Mouse (Mus musculus) midbrain, embryonic 11.5 days (tissue): ENCODE data around the gene Qrich2. TPM values are rescaled to one million over a fixed set of nuclear protein-coding genes. Genes with fewer than 3 reads are reported as not detected.

Experiments
- ATAC-seq: fragments of 200-750 bp; cut with Nextera tagmentation; 2 replicates; pipeline ENCODE4 v1.8.0; 2017; ENCODE audit warnings: moderate TSS enrichment, moderate library complexity; ENCODE audit not compliant: low FRiP score
- DNase-seq: peaks from one replicate; pipeline ENCODE4 v3.0.0; 2015; ENCODE audit warnings: low spot score; ENCODE audit errors: missing footprints
- H3K27ac ChIP-seq: fragments of 300-500 bp; sonication (generic); 2 replicates; pipeline ENCODE4 v1.5.1; 2014; ENCODE audit warnings: low read depth, low read length
- H3K27me3 ChIP-seq: fragments of 300-500 bp; sonication (generic); 2 replicates; pipeline ENCODE4 v1.6.1; 2014; ENCODE audit warnings: mild to moderate bottlenecking, low read length, moderate library complexity, mixed read lengths; ENCODE audit not compliant: control insufficient read depth, insufficient read depth
- H3K36me3 ChIP-seq: fragments of 300-500 bp; sonication (generic); 2 replicates; pipeline ENCODE4 v1.6.1; 2014; ENCODE audit warnings: mild to moderate bottlenecking, low read length, moderate library complexity, mixed read lengths; ENCODE audit not compliant: control insufficient read depth, insufficient read depth
- H3K4me1 ChIP-seq: fragments of 300-500 bp; sonication (generic); 2 replicates; pipeline ENCODE4 v1.6.1; 2014; ENCODE audit warnings: low read length; ENCODE audit not compliant: control insufficient read depth, insufficient read depth
- H3K4me2 ChIP-seq: fragments of 300-500 bp; sonication (generic); 2 replicates; pipeline ENCODE4 v1.6.1; 2014; ENCODE audit warnings: mild to moderate bottlenecking, moderate library complexity
- H3K4me3 ChIP-seq: fragments of 300-500 bp; sonication (generic); 2 replicates; pipeline ENCODE4 v1.5.1; 2014; ENCODE audit warnings: low read depth, low read length
- H3K9ac ChIP-seq: fragments of 300-500 bp; sonication (generic); 2 replicates; pipeline ENCODE4 v1.6.1; 2014; ENCODE audit warnings: low read length
- H3K9me3 ChIP-seq: fragments of 300-500 bp; sonication (generic); 2 replicates; pipeline ENCODE4 v1.6.1; 2016; ENCODE audit warnings: low read length; ENCODE audit not compliant: control insufficient read depth
- WGBS: fragments of 180-500 bp; shearing (Covaris S2); extraction: QIAGEN DNeasy Blood & Tissue Kit; methylation state at CpG from one replicate; pipeline ENCODE4 v1.1.7; 2014; 5-methylcytosine and 5-hydroxymethylcytosine counted together
- polyA plus RNA-seq: library from polyadenylated mRNA; unstranded; fragments of >200 nt; fragmentation: Nextera tagmentation; extraction: Ambion mirVana; gene quantifications from 2 replicates; pipeline ENCODE4 v1.2.1, GENCODE M21; 2014

The Qrich2 gene
- polyA plus RNA-seq, 1 experiment from 2014 or later = 0.08 TPM

GRCm38 (mm10) chr11:116463338-116463737 is 2.7 kb downstream of the Qrich2 start:
- H3K27me3 ChIP-seq = no peaks in the 10 kb centered on the region
- no peak for ATAC-seq
- no peak overlapping the region for H3K4me3 ChIP-seq
- DNase-seq = no peak
- H3K4me2 ChIP-seq = no peak overlapping the region
- H3K36me3 ChIP-seq = no peaks in the 10 kb centered on the region
- WGBS = 62% methylated on average over 5 of the region's 5 CpGs
- H3K9ac ChIP-seq = no peak overlapping the region
- H3K4me1 ChIP-seq = no peaks in the 10 kb centered on the region
- no peaks in the 10 kb centered on the region for H3K9me3 ChIP-seq
- H3K27ac ChIP-seq = no peak overlapping the region

- 66% methylated on average over 4 of the region's 4 CpGs for WGBS
- Histone ChIP-seq H3K27me3 (no peaks in the 10 kb centered on the region), H3K27ac (no peak overlapping the region), H3K4me2 (no peak overlapping the region), H3K9me3 (no peaks in the 10 kb centered on the region), H3K4me1 (no peaks in the 10 kb centered on the region), H3K36me3 (no peaks in the 10 kb centered on the region), H3K4me3 (no peak overlapping the region), H3K9ac (no peak overlapping the region)
- peak; percentile 76 for DNase-seq
- no peak for ATAC-seq
Measured at GRCm38 (mm10) chr11:116459786-116460185, 6.3 kb downstream of the Qrich2 start.

- DNase-seq (no peak), ATAC-seq (no peak)
- Histone ChIP-seq H3K4me1 (no peaks in the 10 kb centered on the region), H3K9ac (no peak overlapping the region), H3K4me3 (no peak overlapping the region), H3K9me3 (no peaks in the 10 kb centered on the region), H3K27ac (no peak overlapping the region), H3K27me3 (no peaks in the 10 kb centered on the region), H3K36me3 (no peaks in the 10 kb centered on the region), H3K4me2 (no peak overlapping the region)
- 82% methylated on average over 8 of the region's 8 CpGs for WGBS
Measured at GRCm38 (mm10) chr11:116456234-116456633, 9.8 kb downstream of the Qrich2 start.

GRCm38 (mm10) chr11:116453889-116454288 is 12.2 kb downstream of the Qrich2 start:
- ATAC-seq = no peak
- Histone ChIP-seq H3K36me3 (no peaks in the 10 kb centered on the region), H3K4me2 (no peak overlapping the region), H3K27ac (no peak overlapping the region), H3K4me3 (no peak overlapping the region), H3K4me1 (no peaks in the 10 kb centered on the region), H3K9ac (no peak overlapping the region), H3K27me3 (no peaks in the 10 kb centered on the region), H3K9me3 (no peaks in the 10 kb centered on the region; the same call in 1 of the 2 replicates)
- DNase-seq = peak; percentile 35
- 92% methylated on average over 10 of the region's 10 CpGs for WGBS

GRCm38 (mm10) chr11:116449341-116449740 is 16.7 kb downstream of the Qrich2 start:
- Histone ChIP-seq H3K4me1 (no peaks in the 10 kb centered on the region), H3K36me3 (no peaks in the 10 kb centered on the region), H3K4me3 (no peak overlapping the region), H3K27me3 (peaks cover 5% of the 10 kb centered on the region; the same call in 1 of the 2 replicates), H3K9ac (no peak overlapping the region), H3K4me2 (no peak overlapping the region), H3K9me3 (no peaks in the 10 kb centered on the region; the same call in 1 of the 2 replicates), H3K27ac (no peak overlapping the region)
- 91% methylated on average over 3 of the region's 3 CpGs for WGBS
- DNase-seq (peak; percentile 23), ATAC-seq (no peak)

GRCm38 (mm10) chr11:116447822-116448221 is 18.2 kb downstream of the Qrich2 start:
- Histone ChIP-seq H3K4me1 (no peaks in the 10 kb centered on the region), H3K9me3 (no peaks in the 10 kb centered on the region; the same call in 1 of the 2 replicates), H3K36me3 (no peaks in the 10 kb centered on the region), H3K4me2 (no peak overlapping the region), H3K9ac (no peak overlapping the region), H3K27ac (no peak overlapping the region), H3K4me3 (no peak overlapping the region), H3K27me3 (peaks cover 5% of the 10 kb centered on the region; the same call in 1 of the 2 replicates)
- ATAC-seq (no peak), DNase-seq (peak; percentile 78)
- 69% methylated on average over 5 of the region's 5 CpGs for WGBS

- Histone ChIP-seq H3K4me2 (no peak overlapping the region), H3K27ac (no peak overlapping the region), H3K36me3 (no peaks in the 10 kb centered on the region), H3K4me3 (no peak overlapping the region), H3K9ac (no peak overlapping the region), H3K9me3 (no peaks in the 10 kb centered on the region; the same call in 1 of the 2 replicates), H3K4me1 (no peaks in the 10 kb centered on the region), H3K27me3 (peaks cover 5% of the 10 kb centered on the region; the same call in 1 of the 2 replicates)
- DNase-seq (peak; percentile 78), ATAC-seq (no peak)
- 18% methylated on average over 19 of the region's 19 CpGs for WGBS
Measured at GRCm38 (mm10) chr11:116446308-116446887, 19.6 kb downstream of the Qrich2 start.

- Histone ChIP-seq H3K27ac (no peak overlapping the region), H3K4me3 (no peak overlapping the region)
Measured at GRCm38 (mm10) chr11:116445596-116446307, 20.3 kb downstream of the Qrich2 start.

GRCm38 (mm10) chr11:116443935-116444334 is 22.1 kb downstream of the Qrich2 start:
- no peak for ATAC-seq
- H3K4me3 ChIP-seq = no peak overlapping the region
- WGBS = 89% methylated on average over 6 of the region's 6 CpGs
- H3K4me1 ChIP-seq = no peaks in the 10 kb centered on the region
- H3K9me3 ChIP-seq = no peaks in the 10 kb centered on the region
- H3K36me3 ChIP-seq = peaks cover 4% of the 10 kb centered on the region; the same call in 1 of the 2 replicates
- no peak overlapping the region for H3K9ac ChIP-seq
- H3K27ac ChIP-seq = no peak overlapping the region
- peak; percentile 69 for DNase-seq
- H3K4me2 ChIP-seq = no peak overlapping the region
- peaks cover 5% of the 10 kb centered on the region; the same call in 1 of the 2 replicates for H3K27me3 ChIP-seq

More at GRCm38 (mm10) chr11:116445596-116446307, 20.3 kb downstream of the Qrich2 start:
- WGBS = 31% methylated on average over 16 of the region's 16 CpGs
- no peaks in the 10 kb centered on the region for H3K4me1 ChIP-seq
- ATAC-seq (peak; percentile 68; the same call in 1 of the 2 replicates), DNase-seq (peak; percentile 99)
- no peak overlapping the region for H3K4me2 ChIP-seq
- no peaks in the 10 kb centered on the region for H3K36me3 ChIP-seq
- no peak overlapping the region for H3K9ac ChIP-seq
- H3K27me3 ChIP-seq = peaks cover 5% of the 10 kb centered on the region; the same call in 1 of the 2 replicates
- no peaks in the 10 kb centered on the region; the same call in 1 of the 2 replicates for H3K9me3 ChIP-seq
